Mouse (Mus musculus) CD4-positive helper T cell, adult 2 months (primary cell): ENCODE data around the gene Tax1bp3.

ENCODE experiments used
- DNase-seq: peaks from one replicate; pipeline ENCODE4 v3.0.0-alpha.2; 2012; ENCODE audit warnings: low read depth, missing footprints, low spot score

Gene Tax1bp3

GRCm38 (mm10) chr11:73228881-73229280 is 52.0 kb downstream of the Tax1bp3 start:
- no peak for DNase-seq

DNA sequence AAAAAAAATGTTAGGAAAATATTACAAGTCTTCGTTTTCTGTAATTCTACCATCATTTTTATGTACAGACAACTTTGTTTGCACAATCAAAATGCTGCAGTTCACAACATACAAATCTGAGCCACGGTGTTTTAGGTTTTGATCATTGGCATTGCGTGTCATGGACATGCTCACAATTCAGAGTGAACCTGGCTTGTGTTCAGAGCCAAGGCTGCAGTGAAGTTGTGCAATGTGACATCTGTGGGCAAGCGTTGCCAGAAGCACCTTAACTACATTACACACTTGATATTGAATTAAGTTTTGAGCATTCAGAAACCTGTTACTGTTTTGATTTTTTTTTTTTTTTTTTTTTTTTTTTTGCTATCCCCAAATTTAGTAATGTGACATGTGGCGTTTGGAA is 53.2 kb downstream of the Tax1bp3 start:
- no peak for DNase-seq

GRCm38 (mm10) chr11:73232513-73232912 is 55.6 kb downstream of the Tax1bp3 start:
- no peak for DNase-seq
